Mouse (Mus musculus) adrenal gland, postnatal 4 days (tissue): Measurements from ENCODE around the gene Rnls. TPM values are rescaled to one million over a fixed set of nuclear protein-coding genes. Genes with fewer than 3 reads are reported as not detected.
"Not testable (repeated sequence)": the region's sequence is repeated elsewhere in the genome, so short reads cannot be mapped to it uniquely, and the experiment has no call there.

Source experiments
- DNase-seq, 2 experiments: peaks; one replicate each; pipeline ENCODE4 v3.0.0; 2021 to 2022; ENCODE audit warnings: low spot score in 2 of 2, mixed read lengths in 2 of 2
- long read RNA-seq, 2 experiments: library from polyadenylated mRNA; stranded (forward); transcript quantifications; one replicate each; pipeline ENCODE4 v2.0.0; 2021
- total RNA-seq, 2 experiments: library from RNA; stranded (reverse); gene quantifications; 2 replicates each; pipeline ENCODE4 v1.2.3; 2021

The Rnls gene
- total RNA-seq, result 1 to 10 TPM; 4.3 to 4.6 TPM
- long read RNA-seq, experiment 1, partial matches to known transcripts, result 0 of 2 reads
- long read RNA-seq, experiment 1, other reads (novel, unspliced or antisense), result 1 of 2 reads
- long read RNA-seq, experiment 2, transcript Rnls-201 (7 exons, 1,597 nt), result major isoform, 10 of 11 reads
- long read RNA-seq, experiment 2, partial matches to known transcripts, result 0 of 11 reads
- long read RNA-seq, experiment 2, other reads (novel, unspliced or antisense), result 1 of 11 reads

- DNase-seq, result peak; percentile 55 to 67
These were observed at the start of gene Rnls for GRCm38 (mm10) chr19:33391651-33392382. Gene Rnls, minus strand, starts transcription at chr19:33392295.

DNA sequence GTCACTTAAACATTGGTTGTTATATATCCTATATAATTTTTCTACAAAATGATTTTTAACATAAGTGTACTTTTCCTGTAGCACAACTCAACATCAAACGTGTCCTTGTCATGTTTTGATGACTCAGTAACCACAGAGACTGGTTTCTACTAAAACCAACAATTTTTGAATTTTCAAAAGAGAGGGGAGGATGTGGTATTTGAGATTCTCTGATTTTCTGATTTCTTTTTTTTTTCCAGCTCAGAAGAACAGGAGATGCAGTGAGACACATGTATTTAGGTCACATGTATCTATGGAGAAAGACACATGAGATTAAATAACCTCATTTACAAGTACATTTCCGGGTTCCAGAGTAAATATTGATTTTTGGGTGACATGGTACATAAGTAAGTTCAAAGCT, 37.4 kb upstream of the Rnls start:
- no peak for DNase-seq

GRCm38 (mm10) chr19:33419368-33419767, 27.3 kb upstream of the Rnls start:
- not testable (repeated sequence) for DNase-seq

DNA sequence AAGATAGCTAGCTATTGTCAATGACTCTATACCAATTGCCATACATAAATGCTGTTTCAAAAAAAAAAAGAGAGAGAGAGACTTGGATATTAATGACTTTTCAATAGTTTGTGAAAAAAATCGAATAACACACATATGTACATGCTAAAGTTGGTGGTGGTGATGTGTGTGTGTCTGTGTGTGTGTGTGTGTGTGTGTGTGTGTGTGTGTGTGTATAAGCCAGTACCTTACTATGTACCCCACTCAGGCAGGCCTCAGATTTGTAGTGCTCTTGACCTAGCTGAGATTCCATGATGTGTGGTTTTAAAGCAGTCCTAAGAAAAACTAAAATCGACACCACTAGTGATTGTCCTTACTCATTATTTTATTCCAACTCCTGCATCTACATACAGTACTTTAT, 11.3 kb downstream of the Rnls start:
- no peak for DNase-seq

DNA sequence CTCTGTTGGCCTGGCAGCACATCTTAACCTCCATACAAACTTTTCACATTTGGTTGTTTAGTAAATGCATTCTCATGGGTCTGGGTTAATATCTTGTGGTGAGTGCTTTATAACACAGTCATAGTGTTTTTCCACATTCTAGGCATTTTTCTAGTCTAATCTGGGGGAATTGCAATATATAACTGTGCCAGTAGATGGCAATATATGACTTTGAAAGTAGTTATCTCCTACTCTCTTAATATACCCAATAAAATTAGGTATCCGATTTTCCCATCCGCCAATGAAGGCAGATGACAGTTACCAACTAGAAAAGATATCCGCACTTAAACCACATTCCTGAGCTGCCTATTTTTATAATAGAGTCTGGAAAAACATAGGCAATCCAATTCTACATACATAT, 11.7 kb downstream of the Rnls start:
- no peak for DNase-seq

DNA sequence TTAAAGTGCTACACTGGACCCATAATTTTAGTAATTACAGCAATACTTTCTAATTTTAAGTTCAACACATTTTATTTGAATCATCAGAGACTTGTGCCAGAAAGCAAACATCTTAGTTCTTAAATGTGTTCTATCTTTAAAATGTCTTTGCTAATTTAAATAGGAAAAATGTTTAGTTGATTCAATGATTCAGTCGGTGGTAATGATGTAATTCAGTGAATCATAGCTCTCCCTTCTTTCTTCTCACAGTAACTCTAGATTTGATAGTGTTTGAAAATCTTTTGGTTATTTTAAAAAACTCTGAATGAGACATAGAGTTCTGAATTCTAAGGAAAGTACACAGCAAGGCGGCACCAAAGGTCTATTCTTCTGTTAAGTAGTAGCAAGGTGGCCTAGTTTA, 23.3 kb downstream of the Rnls start:
- DNase-seq, result no peak

GRCm38 (mm10) chr19:33366661-33367060, 25.4 kb downstream of the Rnls start:
- DNase-seq, result peak; percentile 21 to 38

DNA sequence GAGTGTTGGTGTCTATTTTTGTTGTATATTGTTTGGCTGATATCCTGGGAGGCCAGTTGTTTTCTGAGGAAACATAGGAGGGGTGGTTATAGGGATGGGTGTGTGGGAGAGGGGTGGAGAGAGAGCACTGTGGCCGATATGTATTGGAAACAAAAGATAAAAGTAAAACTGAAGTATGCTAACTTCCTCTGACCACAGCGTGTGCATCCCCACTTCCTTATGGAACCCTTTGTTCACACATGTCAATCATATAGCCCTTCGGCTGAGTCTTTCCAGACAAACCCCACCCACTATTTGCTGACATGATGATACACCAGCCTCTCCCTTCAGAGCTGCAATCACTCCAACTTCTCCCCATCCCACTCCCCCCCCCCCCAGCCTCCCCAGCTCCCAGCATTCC, 35.1 kb downstream of the Rnls start:
- DNase-seq, result no peak

DNA sequence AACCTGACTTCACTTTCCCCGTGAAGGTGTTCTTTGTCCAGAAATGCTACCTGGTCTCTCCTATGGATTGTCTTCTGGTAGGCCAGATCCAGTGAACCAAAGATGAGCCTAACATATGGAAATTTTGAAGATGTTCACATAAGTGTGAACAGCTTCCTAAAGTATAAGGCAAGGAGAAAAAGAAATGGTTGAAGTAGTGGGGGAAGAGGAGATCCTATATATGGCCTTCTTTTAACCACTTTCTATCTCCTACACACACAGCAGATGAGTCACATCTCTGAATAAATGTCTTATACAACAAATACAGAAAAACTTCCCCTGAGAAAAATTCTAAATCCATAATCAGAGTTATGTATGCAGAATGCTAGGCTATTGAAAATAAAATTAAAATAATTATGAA, 52.0 kb downstream of the Rnls start:
- no peak for DNase-seq

DNA sequence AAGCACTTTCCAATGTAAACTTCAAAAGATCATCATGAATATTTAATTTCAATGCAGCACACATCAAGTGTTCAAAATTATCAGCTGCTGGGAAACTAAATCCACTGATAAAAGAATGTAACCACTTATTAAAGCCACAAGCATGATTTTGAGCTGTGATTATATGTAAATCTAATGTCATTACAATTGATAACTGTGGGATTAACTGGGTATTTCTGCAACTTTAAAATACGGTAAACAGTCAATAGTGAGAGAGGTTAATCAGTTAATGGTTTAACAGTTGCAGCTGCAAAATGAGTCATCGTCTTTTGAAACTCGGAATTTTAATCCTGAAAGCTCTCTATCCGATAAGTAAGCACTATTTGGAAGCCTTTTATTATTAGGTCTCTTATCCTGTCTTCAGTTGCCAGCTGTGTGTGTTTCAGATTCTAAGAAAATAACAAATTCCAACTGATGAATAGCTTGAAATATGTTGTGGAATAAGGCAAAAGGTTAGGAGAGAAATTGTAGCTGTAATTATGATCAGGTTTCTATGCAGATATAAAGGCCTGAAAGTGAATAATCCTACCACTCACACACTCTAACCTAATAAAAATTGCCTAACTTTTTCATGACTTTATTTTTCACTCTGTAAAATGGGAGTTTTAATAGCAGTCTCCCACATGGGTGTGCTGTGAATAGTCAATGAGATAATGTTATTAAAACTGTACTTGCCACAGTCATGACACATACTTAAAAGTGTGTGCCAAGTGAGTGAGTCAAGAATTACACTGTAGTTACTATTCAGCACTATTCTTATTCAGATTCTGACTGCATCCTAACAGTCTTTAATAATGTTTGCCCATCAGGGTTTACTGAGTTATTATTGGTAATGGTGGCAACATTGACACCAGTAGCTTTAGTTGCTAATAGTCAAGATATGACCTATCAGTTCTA, 65.1 kb downstream of the Rnls start:
- no peak for DNase-seq

DNA sequence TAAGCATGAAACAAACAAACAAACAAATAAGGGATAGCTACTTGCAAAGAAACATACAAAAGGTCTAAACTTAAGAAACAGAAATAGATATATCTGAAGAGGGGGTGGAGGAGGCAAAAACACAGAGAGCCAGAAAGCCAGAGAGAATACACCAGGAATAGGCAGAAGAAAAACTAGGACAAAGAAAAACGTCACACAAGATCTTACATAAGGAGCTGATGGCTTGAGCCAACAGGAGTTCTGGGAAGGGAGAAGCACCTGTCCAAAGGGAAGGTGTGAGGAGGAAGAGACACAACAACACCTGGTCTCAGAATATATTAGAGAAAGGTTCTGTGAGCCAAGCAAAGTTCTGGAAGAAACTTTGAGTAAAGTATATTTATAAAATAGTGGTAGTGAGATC, 73.3 kb downstream of the Rnls start:
- no peak for DNase-seq

- no peak for DNase-seq
These were observed 75.0 kb downstream of the Rnls start for GRCm38 (mm10) chr19:33317130-33317529.

GRCm38 (mm10) chr19:33299726-33300292, 92.3 kb downstream of the Rnls start:
- no peak for DNase-seq

DNA sequence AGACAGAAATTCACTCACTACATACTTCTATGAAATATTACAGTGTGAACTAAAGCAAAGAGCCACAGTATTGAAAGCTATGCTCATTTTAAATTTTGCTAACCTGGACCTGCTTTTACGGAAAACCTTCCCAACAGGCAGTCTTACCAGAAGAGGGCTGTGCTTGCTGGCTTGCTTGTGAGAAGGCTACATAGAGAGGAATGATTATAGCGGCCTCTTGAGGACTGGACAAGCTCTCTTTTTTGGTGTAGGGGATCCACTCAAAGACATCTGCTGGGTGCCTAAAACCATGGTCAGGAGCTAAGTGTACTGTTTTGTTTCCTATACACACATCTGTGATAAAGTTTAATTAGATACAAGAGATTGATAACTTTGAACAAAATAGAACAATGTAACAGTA, 95.8 kb downstream of the Rnls start:
- DNase-seq, result no peak

DNA sequence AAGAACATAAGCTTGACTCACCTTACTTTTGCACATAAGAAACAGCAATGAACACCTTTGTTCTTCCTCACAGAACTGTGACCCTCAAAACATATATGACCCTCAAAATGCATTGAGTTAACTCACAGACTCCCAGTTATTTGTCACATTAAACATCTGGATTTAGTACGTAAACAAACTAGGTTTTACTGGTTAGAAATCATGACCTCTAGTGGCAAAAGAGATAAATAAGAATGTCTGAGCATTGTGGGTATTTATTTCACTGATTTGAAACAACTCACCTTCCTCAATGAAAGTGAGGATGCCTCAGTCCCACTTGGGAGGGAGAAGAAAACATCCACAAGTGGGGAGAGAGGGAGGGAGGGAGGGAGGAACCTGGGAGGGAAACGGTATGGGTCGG, 109.1 kb downstream of the Rnls start:
- DNase-seq, result no peak

GRCm38 (mm10) chr19:33276421-33276820, 115.7 kb downstream of the Rnls start:
- no peak for DNase-seq

- no peak for DNase-seq
These were observed 118.4 kb downstream of the Rnls start for GRCm38 (mm10) chr19:33273676-33274075.

DNA sequence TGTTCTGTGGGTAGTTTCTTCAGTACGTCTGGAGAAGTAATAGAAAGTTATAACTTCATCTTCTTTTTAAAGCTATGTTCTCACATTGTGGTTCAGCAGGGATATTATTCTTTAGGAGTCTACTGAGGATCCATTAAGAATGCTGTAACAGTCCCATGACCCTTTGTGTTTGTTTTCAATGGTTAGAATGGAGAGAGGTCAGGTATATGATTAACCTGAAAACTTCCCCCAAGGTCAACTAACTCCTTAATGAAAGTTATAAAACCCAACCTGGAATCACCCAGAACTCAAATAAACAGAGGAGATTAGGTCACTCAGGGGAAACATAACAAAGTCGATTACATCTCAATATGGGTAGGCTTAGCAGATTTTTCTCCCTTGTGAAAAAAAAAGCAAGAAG, 120.5 kb downstream of the Rnls start:
- no peak for DNase-seq

DNA sequence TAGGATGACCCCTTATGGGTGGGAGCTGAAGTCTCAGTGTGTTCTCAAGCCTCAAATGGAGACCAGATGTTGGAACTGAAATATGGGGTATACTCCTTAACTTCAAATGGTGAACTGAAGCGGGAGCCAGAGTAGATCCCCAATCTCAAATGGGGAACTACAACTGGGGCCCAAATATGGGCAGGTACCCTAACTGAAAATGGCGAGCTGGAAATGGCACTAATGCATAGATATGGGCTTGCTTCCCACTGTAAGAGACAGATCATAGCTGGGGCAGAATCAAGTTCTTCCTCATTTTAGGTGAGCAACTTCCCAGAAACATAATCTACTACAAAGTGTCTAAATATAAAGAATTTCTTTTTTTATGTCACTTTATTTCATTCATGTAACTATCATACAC, 121.9 kb downstream of the Rnls start:
- DNase-seq, result no peak

DNA sequence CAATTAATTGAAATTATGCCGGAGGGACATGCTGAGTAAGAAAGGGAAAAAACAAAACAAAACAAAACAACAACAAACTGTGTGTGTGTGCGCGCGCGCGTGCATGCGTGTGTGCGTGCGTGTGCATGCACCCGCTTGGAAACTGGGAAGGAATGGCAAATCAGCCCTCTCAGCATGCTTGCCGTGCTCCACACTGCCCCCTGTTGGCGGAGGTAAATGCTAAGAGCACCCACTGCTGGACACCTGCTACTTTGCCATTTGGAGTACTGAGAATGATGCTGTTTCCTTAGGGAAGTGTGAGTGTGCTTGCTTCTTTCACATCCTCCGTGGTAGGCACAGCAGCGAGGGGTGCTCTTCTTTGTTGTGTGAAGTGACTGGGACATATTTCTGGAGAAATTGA, 124.1 kb downstream of the Rnls start:
- DNase-seq, result no peak

GRCm38 (mm10) chr19:33265245-33265644, 126.8 kb downstream of the Rnls start:
- DNase-seq, result no peak
